Mouse (Mus musculus): ENCODE measurements at regions not wholly inside any gene's neighbourhood (a gene's known extent, or its start where the extent isn't known, plus 50 kb on each side); places are given as distances from the start of the nearest gene placed in this dataset.
"Not testable (repeated sequence)": the region's sequence is repeated elsewhere in the genome, so short reads cannot be mapped to it uniquely, and the experiment has no call there.

GRCm38 (mm10) chr8:20550054-20550778 is 64.5 kb upstream of the Gm21119 start:
- peak; percentile 43 for DNase-seq
- H3K27me3 ChIP-seq (ENCODE audit: insufficient read depth, low read length); H3K4me1 ChIP-seq (ENCODE audit: insufficient read depth); H3K36me3 ChIP-seq (ENCODE audit: insufficient read depth); H3K9me3 ChIP-seq (ENCODE audit: low read depth, low read length): not testable (repeated sequence)
- ATAC-seq (ENCODE audit: insufficient read depth) = peak; percentile 100
- Histone ChIP-seq H3K4me2 (peak overlapping the region; percentile 51), H3K9ac (peak overlapping the region; percentile 87), H3K27ac (ENCODE audit: low read depth) (peak overlapping the region; percentile 85; the same call in 1 of the 2 replicates), H3K4me3 (ENCODE audit: low read depth, low read length) (peak overlapping the region; percentile 55)
- 4% methylated on average over 55 of the region's 64 CpGs for WGBS
- peak; percentile 60 for TF ChIP-seq CTCF (IDR thresholded peaks at IDR 0.05; ENCODE audit: low read depth)

DNA sequence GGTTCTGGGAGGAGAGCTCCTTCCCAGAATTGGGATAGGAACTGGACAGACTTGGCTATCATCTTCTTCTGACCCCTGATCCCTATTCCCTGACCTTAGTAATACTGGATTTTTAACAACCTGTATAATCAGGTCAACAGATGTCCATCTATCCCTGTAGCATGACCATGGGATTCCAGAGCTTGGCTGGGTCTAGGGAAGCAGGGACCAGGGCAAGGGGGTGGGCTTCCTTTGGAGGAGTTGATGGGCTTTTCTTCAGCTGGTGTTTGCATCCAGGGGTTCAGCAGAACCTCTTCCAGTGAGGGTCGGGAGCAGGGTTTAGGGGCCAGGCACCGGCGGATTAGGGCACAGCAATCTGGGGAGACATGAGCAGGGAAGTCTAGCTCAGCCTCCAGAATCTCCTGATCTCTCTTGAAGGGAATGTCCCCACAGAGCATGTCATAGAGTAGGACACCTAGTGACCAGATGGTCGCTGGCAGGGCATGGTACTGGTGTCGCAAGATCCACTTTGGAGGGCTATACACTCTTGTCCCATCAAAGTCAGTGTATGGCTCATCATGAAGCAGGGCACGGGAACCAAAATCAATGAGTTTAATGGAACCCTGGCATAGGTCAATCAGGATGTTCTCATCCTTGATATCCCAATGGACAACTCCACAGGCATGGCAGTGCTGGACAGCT is 58.1 kb upstream of the Gm21119 start:
- H3K4me3 ChIP-seq (ENCODE audit: low read depth, low read length); DNase-seq; H3K9ac ChIP-seq; H3K4me1 ChIP-seq (ENCODE audit: insufficient read depth); H3K36me3 ChIP-seq (ENCODE audit: insufficient read depth); H3K27ac ChIP-seq (ENCODE audit: low read depth); H3K9me3 ChIP-seq (ENCODE audit: low read depth, low read length); H3K27me3 ChIP-seq (ENCODE audit: insufficient read depth, low read length); H3K4me2 ChIP-seq: not testable (repeated sequence)
- peak; percentile 50 for ATAC-seq (ENCODE audit: insufficient read depth)
- no CpG with 5 or more reads among the region's 6 CpGs for WGBS

- DNase-seq = peak; percentile 0
- H3K4me1 ChIP-seq (ENCODE audit: insufficient read depth); H3K27ac ChIP-seq (ENCODE audit: low read depth); H3K4me3 ChIP-seq (ENCODE audit: low read depth, low read length); H3K9me3 ChIP-seq (ENCODE audit: low read depth, low read length); H3K9ac ChIP-seq; H3K36me3 ChIP-seq (ENCODE audit: insufficient read depth); H3K27me3 ChIP-seq (ENCODE audit: insufficient read depth, low read length): not testable (repeated sequence)
- peak overlapping the region; percentile 42; the same call in 1 of the 2 replicates for H3K4me2 ChIP-seq
- peak; percentile 85 for ATAC-seq (ENCODE audit: insufficient read depth)
- WGBS = 76% methylated on average over 7 of the region's 8 CpGs
Observed at GRCm38 (mm10) chr8:20557184-20557583, 57.5 kb upstream of the Gm21119 start.

- H3K36me3 ChIP-seq (ENCODE audit: insufficient read depth); H3K27me3 ChIP-seq (ENCODE audit: insufficient read depth, low read length); H3K27ac ChIP-seq (ENCODE audit: low read depth); H3K4me1 ChIP-seq (ENCODE audit: insufficient read depth); H3K9me3 ChIP-seq (ENCODE audit: low read depth, low read length); DNase-seq: not testable (repeated sequence)
- WGBS = 42% methylated on average over 36 of the region's 47 CpGs
- H3K9ac ChIP-seq = peak overlapping the region; percentile 36; the same call in 1 of the 2 replicates
- peak; percentile 99 for ATAC-seq (ENCODE audit: insufficient read depth)
- peak overlapping the region; percentile 42; the same call in 1 of the 2 replicates for H3K4me2 ChIP-seq
- H3K4me3 ChIP-seq (ENCODE audit: low read depth, low read length) = peak overlapping the region; percentile 23
Observed at GRCm38 (mm10) chr8:20557609-20558008, 57.1 kb upstream of the Gm21119 start.
